Mouse (Mus musculus): ENCODE data around the gene Rab33a. TPM values are rescaled to one million over a fixed set of nuclear protein-coding genes. Genes with fewer than 3 reads are reported as not detected.

The Rab33a gene
- total and polyA plus RNA-seq, 2 experiments from 2014 or later, result 50.9 to 104 TPM

- no peaks in the 10 kb centered on the region for H3K36me3 ChIP-seq (ENCODE audit: insufficient read depth)
- H3K4me2 ChIP-seq (ENCODE audit: low read depth), result no peak overlapping the region
- DNase-seq, result peak; percentile 80
- H3K4me1 ChIP-seq (ENCODE audit: insufficient read depth), result no peaks in the 10 kb centered on the region
- no peaks in the 10 kb centered on the region for H3K27me3 ChIP-seq (ENCODE audit: insufficient read depth, low read length)
- no peak overlapping the region for H3K9ac ChIP-seq
- H3K4me3 ChIP-seq (ENCODE audit: low read depth, low read length), result no peak overlapping the region
- WGBS, result 27% methylated on average over 3 of the region's 3 CpGs
- peak; percentile 78 for ATAC-seq
- no peaks in the 10 kb centered on the region for H3K9me3 ChIP-seq (ENCODE audit: low read length)
- TF ChIP-seq CTCF (IDR thresholded peaks at IDR 0.05; ENCODE audit: low read depth), result peak; percentile 89
- no peak overlapping the region for H3K27ac ChIP-seq (ENCODE audit: low read depth, low read length)
These were observed 13.1 kb downstream of the Rab33a start for GRCm38 (mm10) chrX:48532175-48532574.

Other genes with a start within 250 kb of the Rab33a start
- 8.5 and 13.8 TPM in 2 replicates for gene Bcorl1, start 177.9 kb upstream of the Rab33a start, total RNA-seq (2014; rRNA removed)
- gene Bcorl1, start 177.9 kb upstream of the Rab33a start, polyA plus RNA-seq (2015; fragmentation: Nextera tagmentation; extraction: Ambion mirVana), result 3.8 and 4.6 TPM in 2 replicates
- 0.54 and 1.8 TPM in 2 replicates for gene Elf4, start 56.2 kb upstream of the Rab33a start, total RNA-seq (2014; rRNA removed)
- gene Elf4, start 56.2 kb upstream of the Rab33a start, polyA plus RNA-seq (2015; fragmentation: Nextera tagmentation; extraction: Ambion mirVana), result 0.13 and 0.24 TPM in 2 replicates
- 13.9 and 15.5 TPM in 2 replicates for gene Aifm1, start 5.7 kb upstream of the Rab33a start, total RNA-seq (2014; rRNA removed)
- 28.0 and 28.2 TPM in 2 replicates for gene Aifm1, start 5.7 kb upstream of the Rab33a start, polyA plus RNA-seq (2015; fragmentation: Nextera tagmentation; extraction: Ambion mirVana)
- 23.2 and 26.7 TPM in 2 replicates for gene Zfp280c, start 75.2 kb downstream of the Rab33a start, total RNA-seq (2014; rRNA removed)
- gene Zfp280c, start 75.2 kb downstream of the Rab33a start, polyA plus RNA-seq (2015; fragmentation: Nextera tagmentation; extraction: Ambion mirVana), result 6.6 and 7.6 TPM in 2 replicates
- 25.9 and 26.8 TPM in 2 replicates for gene Slc25a14, start 104.1 kb downstream of the Rab33a start, total RNA-seq (2014; rRNA removed)
- gene Slc25a14, start 104.1 kb downstream of the Rab33a start, polyA plus RNA-seq (2015; fragmentation: Nextera tagmentation; extraction: Ambion mirVana), result 51.9 and 54.2 TPM in 2 replicates
- gene Gpr119, start 155.2 kb downstream of the Rab33a start, total RNA-seq (2014; rRNA removed), result 0.14 TPM in 1 of 2 replicates, not detected in the other
- gene Gpr119, start 155.2 kb downstream of the Rab33a start, polyA plus RNA-seq (2015; fragmentation: Nextera tagmentation; extraction: Ambion mirVana), result not detected in 2 replicates
- gene Rbmx2, start 175.7 kb downstream of the Rab33a start, total RNA-seq (2014; rRNA removed), result 9.7 and 13.1 TPM in 2 replicates
- 28.5 and 30.3 TPM in 2 replicates for gene Rbmx2, start 175.7 kb downstream of the Rab33a start, polyA plus RNA-seq (2015; fragmentation: Nextera tagmentation; extraction: Ambion mirVana)

Data from forebrain, postnatal 0 days (tissue).